Mouse (Mus musculus) G1E (cell line): Measurements from ENCODE around the gene Myct1. TPM values are rescaled to one million over a fixed set of nuclear protein-coding genes. Genes with fewer than 3 reads are reported as not detected.

ENCODE experiments used
- ATAC-seq: 2 replicates; pipeline ENCODE4 v1.8.0; 2016; ENCODE audit warnings: mild to moderate bottlenecking; ENCODE audit not compliant: insufficient number of reproducible peaks, poor library complexity, low FRiP score, severe bottlenecking; ENCODE audit errors: extremely low read depth
- DNase-seq: peaks from one replicate; pipeline ENCODE4 v3.0.0; 2012; ENCODE audit warnings: low spot score
- H3K27me3 ChIP-seq: 2 replicates; pipeline ENCODE4 v1.6.1; 2012; ENCODE audit warnings: mild to moderate bottlenecking, low read length, inconsistent platforms; ENCODE audit not compliant: insufficient read depth
- H3K36me3 ChIP-seq: replicated peaks from 2 replicates; pipeline ENCODE3; 2012; ENCODE audit warnings: mild to moderate bottlenecking, inconsistent platforms
- H3K4me1 ChIP-seq: 2 replicates; pipeline ENCODE4 v1.6.1; 2012; ENCODE audit warnings: low read depth, low read length, inconsistent platforms, mixed read lengths; ENCODE audit not compliant: insufficient read depth
- H3K4me3 ChIP-seq: 2 replicates; pipeline ENCODE4 v1.5.1; 2012; ENCODE audit warnings: low read depth, mild to moderate bottlenecking, inconsistent platforms, low read length, moderate library complexity, mixed read lengths
- H3K9me3 ChIP-seq: replicated peaks from 2 replicates; pipeline ENCODE4 v1.6.1; 2012; ENCODE audit warnings: inconsistent platforms
- CTCF ChIP-seq: IDR thresholded peaks from 2 replicates; pipeline ENCODE4 v1.5.1; 2012; ENCODE audit warnings: low read depth, low read length, inconsistent platforms, mixed read lengths
- GATA1 ChIP-seq: IDR thresholded peaks from 2 replicates; pipeline ENCODE4 v1.6.1; 2012; ENCODE audit warnings: borderline replicate concordance, low read length, inconsistent platforms, mixed read lengths
- GATA2 ChIP-seq: IDR thresholded peaks from 2 replicates; pipeline ENCODE4 v1.6.1; 2012; ENCODE audit warnings: low read depth, low read length, inconsistent platforms, borderline replicate concordance
- POLR2AphosphoS5 ChIP-seq: IDR thresholded peaks from 2 replicates; pipeline ENCODE4 v1.6.1; 2012; ENCODE audit warnings: low read depth, low read length, inconsistent platforms; ENCODE audit not compliant: insufficient replicate concordance
- TAL1 ChIP-seq: conservative IDR thresholded peaks from 2 replicates; pipeline ENCODE4 v1.6.1; 2012; ENCODE audit warnings: low read depth, low read length, inconsistent platforms, mixed read lengths
- polyA plus RNA-seq: library from polyadenylated mRNA; stranded (reverse); fragments of >175 nt; gene quantifications from 2 replicates; pipeline ENCODE4 v1.2.3, GENCODE M21; 2012
- total RNA-seq, 2 experiments: library from RNA; stranded (forward) in 1 of 2; stranded (reverse) in 1 of 2; fragments of 200-1000 nt in 1 of 2; fragments of >200 nt in 1 of 2; fragmentation: Nextera tagmentation in 1 of 2; gene quantifications; 2 replicates each; pipeline ENCODE4 v1.2.3; 2014 to 2017

Myct1 gene
- total and polyA plus RNA-seq, 3 experiments, result 2.4 to 5.9 (median 2.5) TPM

DNA sequence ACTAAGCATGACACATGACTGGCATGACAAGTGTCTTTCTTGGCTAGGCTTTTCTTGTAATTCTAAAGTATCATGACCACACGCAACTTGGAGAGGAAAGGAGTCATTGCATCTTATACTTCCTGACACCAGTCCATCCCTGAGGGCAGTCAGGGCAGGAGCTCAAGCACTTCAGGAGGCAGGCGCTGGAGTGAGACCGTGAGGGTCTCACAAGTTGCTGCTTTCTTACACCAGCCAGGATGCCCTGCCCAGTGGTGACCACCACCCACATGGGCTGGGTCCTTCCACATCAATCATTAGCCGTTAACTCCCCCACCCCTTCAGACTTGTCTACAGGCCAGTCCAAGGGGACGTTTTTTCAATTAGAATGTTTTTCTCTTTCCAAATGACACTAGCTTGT lies 22.2 kb upstream of the Myct1 start:
- Histone ChIP-seq H3K27me3 (no peaks in the 10 kb centered on the region), H3K9me3 (no peaks in the 10 kb centered on the region), H3K4me3 (no peak overlapping the region), H3K36me3 (no peaks in the 10 kb centered on the region), H3K4me1 (no peaks in the 10 kb centered on the region)
- DNase-seq, result no peak
- no peak for TF ChIP-seq GATA2
- no peak for TF ChIP-seq POLR2AphosphoS5
- TF ChIP-seq CTCF, result no peak
- TF ChIP-seq GATA1, result no peak
- TF ChIP-seq TAL1, result no peak
- no peak for ATAC-seq

DNA sequence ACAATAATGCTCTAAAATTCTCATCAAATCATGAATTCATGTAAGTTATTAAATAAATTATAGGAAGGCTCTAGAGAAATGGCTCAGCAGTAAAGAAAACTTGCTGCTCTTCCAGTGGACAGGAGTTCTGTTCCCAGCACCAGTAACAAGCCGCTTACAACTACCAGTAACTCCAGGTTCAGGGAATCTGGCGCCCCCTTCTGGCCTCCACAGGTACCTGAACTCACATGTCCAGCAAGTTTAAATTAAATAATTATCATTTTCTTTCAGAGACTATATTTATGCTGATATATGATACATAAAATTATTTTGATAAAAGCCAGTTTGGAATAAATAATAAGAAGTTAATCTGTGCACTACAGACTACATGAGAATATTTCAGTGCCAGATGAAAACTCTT lies 20.2 kb upstream of the Myct1 start:
- Histone ChIP-seq H3K4me3 (no peak overlapping the region), H3K9me3 (no peaks in the 10 kb centered on the region), H3K4me1 (no peaks in the 10 kb centered on the region), H3K36me3 (no peaks in the 10 kb centered on the region), H3K27me3 (no peaks in the 10 kb centered on the region)
- no peak for TF ChIP-seq GATA1
- 0 out of 2 replicates have a peak, but pooled peaks have one; percentile 18 for TF ChIP-seq CTCF
- no peak for TF ChIP-seq GATA2
- TF ChIP-seq POLR2AphosphoS5, result no peak
- TF ChIP-seq TAL1, result no peak
- DNase-seq, result no peak
- no peak for ATAC-seq

DNA sequence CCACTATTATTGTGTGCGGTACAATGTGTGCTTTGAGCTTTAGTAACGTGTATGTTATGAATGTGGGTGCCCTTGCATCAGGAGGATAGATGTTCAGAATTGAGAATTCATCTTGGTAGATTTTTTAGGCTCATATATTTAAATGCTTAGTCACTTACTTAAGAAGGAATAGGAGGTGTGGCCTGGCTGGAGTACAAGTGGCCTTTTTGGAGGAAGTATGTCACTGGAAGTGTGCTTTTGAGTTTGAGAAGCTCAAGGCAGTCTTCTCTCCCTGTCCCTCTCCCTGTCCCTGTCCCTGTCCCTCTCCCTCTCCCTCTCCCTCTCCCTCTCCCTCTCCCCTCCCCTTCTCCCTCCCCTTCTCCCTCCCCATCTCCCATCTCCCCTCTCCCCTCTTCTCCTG lies 2.5 kb upstream of the Myct1 start:
- DNase-seq (no peak), ATAC-seq (no peak)
- no peaks in the 10 kb centered on the region for H3K9me3 ChIP-seq
- H3K4me3 ChIP-seq, result no peak overlapping the region
- TF ChIP-seq GATA2, result no peak
- TF ChIP-seq TAL1, result no peak
- TF ChIP-seq CTCF, result no peak
- H3K36me3 ChIP-seq, result no peaks in the 10 kb centered on the region
- H3K27me3 ChIP-seq, result no peaks in the 10 kb centered on the region
- no peaks in the 10 kb centered on the region for H3K4me1 ChIP-seq

DNA sequence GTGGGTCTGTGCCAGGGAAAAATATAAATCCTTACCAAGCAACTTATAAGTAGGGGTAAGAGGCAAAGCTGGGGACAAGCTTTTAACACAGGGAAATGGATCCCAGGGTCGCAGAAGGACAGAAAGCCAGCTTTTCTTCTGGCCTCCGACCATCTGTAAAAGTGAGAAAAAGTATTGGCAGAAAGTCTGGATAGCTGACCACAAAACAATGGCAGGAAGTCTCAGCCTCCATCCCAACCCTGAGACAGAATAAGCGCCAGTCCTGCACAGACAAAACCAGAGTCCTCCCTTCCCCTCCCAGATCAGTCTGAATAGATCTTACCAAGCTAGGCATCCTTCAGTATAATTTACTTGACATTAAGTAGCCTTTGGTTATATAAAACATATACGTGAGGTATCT lies 1.6 kb upstream of the Myct1 start:
- Histone ChIP-seq H3K4me3 (no peak overlapping the region), H3K36me3 (no peaks in the 10 kb centered on the region), H3K4me1 (no peaks in the 10 kb centered on the region), H3K9me3 (no peaks in the 10 kb centered on the region), H3K27me3 (no peaks in the 10 kb centered on the region)
- TF ChIP-seq POLR2AphosphoS5, result no peak
- no peak for TF ChIP-seq CTCF
- TF ChIP-seq TAL1, result no peak
- TF ChIP-seq GATA1, result no peak
- TF ChIP-seq GATA2, result no peak
- ATAC-seq (no peak), DNase-seq (no peak)

DNA sequence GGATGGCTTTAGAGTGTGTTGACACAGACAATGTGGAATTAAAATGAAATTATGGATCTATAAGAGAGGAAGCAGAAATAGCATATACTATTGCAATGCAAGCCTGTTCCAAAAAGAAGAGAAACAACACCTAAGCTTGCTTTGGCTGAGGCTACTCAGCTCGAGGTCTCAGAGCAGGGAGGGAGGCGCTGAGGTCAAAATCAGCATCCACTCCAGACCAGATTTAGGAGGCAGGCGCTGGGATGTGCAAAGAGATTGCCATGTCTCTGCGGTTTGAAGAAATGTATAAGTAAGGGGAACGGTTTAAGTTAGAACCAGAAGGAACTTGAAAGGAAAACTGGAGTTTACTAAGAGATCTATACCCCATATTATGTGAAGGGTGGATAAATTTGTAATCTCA lies 882 bp downstream of the Myct1 start:
- Histone ChIP-seq H3K9me3 (no peaks in the 10 kb centered on the region), H3K36me3 (no peaks in the 10 kb centered on the region), H3K27me3 (no peaks in the 10 kb centered on the region), H3K4me3 (no peak overlapping the region), H3K4me1 (no peaks in the 10 kb centered on the region)
- DNase-seq (no peak), ATAC-seq (no peak)
- TF ChIP-seq GATA1 (no peak), TAL1 (no peak), POLR2AphosphoS5 (no peak), CTCF (no peak), GATA2 (no peak)

DNA sequence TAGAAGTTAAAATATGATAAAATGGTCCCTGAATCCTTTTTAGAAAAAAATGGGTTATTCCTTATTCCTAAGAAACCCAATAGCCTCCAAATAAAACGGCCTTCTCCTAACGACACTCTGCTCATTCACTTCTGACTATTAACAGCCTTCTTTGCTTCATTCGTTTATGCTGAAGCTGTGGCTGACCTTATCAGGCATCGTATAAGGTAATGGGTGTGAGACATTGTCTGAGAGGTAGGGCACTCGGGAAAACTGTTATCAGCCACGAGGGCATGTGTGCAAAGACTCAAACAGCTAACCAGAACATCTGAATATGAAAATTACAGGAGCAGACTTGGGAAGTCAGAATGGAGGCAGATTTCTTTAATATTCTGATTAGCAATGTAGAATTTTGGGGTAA lies 3.0 kb downstream of the Myct1 start:
- DNase-seq (no peak), ATAC-seq (no peak)
- H3K27me3 ChIP-seq, result no peaks in the 10 kb centered on the region
- H3K9me3 ChIP-seq, result no peaks in the 10 kb centered on the region
- TF ChIP-seq GATA1 (no peak), TAL1 (no peak), CTCF (no peak), GATA2 (no peak), POLR2AphosphoS5 (no peak)
- H3K4me1 ChIP-seq, result no peaks in the 10 kb centered on the region
- H3K4me3 ChIP-seq, result no peak overlapping the region
- no peaks in the 10 kb centered on the region for H3K36me3 ChIP-seq

DNA sequence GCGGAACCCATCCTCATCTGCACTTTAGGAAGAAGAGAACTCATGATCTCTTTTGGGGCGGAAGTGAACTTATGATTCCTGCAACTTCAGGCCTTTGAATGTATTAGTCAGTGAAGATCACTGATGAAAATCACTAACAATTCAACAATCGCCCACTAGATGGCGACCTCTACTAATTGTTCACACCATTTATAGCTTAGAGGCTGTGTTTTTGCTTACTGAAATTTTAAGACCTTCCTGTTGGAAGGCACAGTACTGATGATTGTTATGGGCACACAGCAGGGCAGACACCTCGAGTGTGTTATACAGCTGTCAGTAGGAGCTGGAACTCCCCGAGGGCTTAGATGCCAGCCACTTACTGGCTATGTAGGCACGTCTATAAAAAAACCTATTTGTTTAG lies 6.5 kb downstream of the Myct1 start:
- H3K9me3 ChIP-seq, result no peaks in the 10 kb centered on the region
- H3K27me3 ChIP-seq, result peaks cover 6% of the 10 kb centered on the region
- no peak overlapping the region for H3K4me3 ChIP-seq
- H3K36me3 ChIP-seq, result no peaks in the 10 kb centered on the region
- 0 out of 2 replicates have a peak, but pooled peaks cover 3% of the 10 kb centered on the region for H3K4me1 ChIP-seq
- peak; percentile 22; the same call in 1 of the 2 replicates for ATAC-seq
- DNase-seq, result peak; percentile 3
- TF ChIP-seq GATA2 (no peak), TAL1 (no peak), CTCF (peak; percentile 44; the same call in 1 of the 2 replicates), GATA1 (no peak), POLR2AphosphoS5 (no peak)
